Mouse (Mus musculus) midbrain, embryonic 12.5 days (tissue): ENCODE measurements around the gene Foxp3. TPM values are rescaled to one million over a fixed set of nuclear protein-coding genes. Genes with fewer than 3 reads are reported as not detected.

Experiments
- ATAC-seq: fragments of 200-750 bp; cut with Nextera tagmentation; 2 replicates; pipeline ENCODE4 v1.8.0; 2017; ENCODE audit warnings: low read depth, moderate TSS enrichment, moderate library complexity; ENCODE audit not compliant: low FRiP score
- H3K27ac ChIP-seq: fragments of 300-500 bp; sonication (generic); replicated peaks from 2 replicates; pipeline ENCODE4 v1.5.1; 2016; ENCODE audit warnings: mild to moderate bottlenecking
- H3K27me3 ChIP-seq: fragments of 300-500 bp; sonication (generic); 2 replicates; pipeline ENCODE4 v1.6.1; 2016; ENCODE audit warnings: mild to moderate bottlenecking
- H3K36me3 ChIP-seq: fragments of 300-500 bp; sonication (generic); 2 replicates; pipeline ENCODE4 v1.6.1; 2016
- H3K4me1 ChIP-seq: fragments of 300-500 bp; sonication (generic); 2 replicates; pipeline ENCODE4 v1.6.1; 2016
- H3K4me2 ChIP-seq: fragments of 300-500 bp; sonication (generic); replicated peaks from 2 replicates; pipeline ENCODE4 v1.6.1; 2016; ENCODE audit warnings: mild to moderate bottlenecking, moderate library complexity
- H3K4me3 ChIP-seq: fragments of 300-500 bp; sonication (generic); 2 replicates; pipeline ENCODE4 v1.5.1; 2016; ENCODE audit warnings: mild to moderate bottlenecking
- H3K9ac ChIP-seq: fragments of 300-500 bp; sonication (generic); replicated peaks from 2 replicates; pipeline ENCODE4 v1.6.1; 2016; ENCODE audit warnings: mild to moderate bottlenecking, moderate library complexity
- H3K9me3 ChIP-seq: fragments of 300-500 bp; sonication (generic); 2 replicates; pipeline ENCODE4 v1.6.1; 2016; ENCODE audit warnings: mild to moderate bottlenecking
- whole genome bisulfite sequencing: fragments of 180-500 bp; shearing (Covaris S2); methylation state at CpG from one replicate; pipeline ENCODE4 v1.1.7; 2016; 5-methylcytosine and 5-hydroxymethylcytosine counted together
- polyA plus RNA-seq: library from polyadenylated mRNA; unstranded; fragments of >200 nt; fragmentation: Nextera tagmentation; extraction: Ambion mirVana; gene quantifications from 2 replicates; pipeline ENCODE4 v1.2.1, GENCODE M21; 2016

Gene Foxp3
- 0.09 and 0.13 TPM in 2 replicates for polyA plus RNA-seq

- 39% methylated on average over 44 of the region's 72 CpGs for WGBS
- ATAC-seq: peak; percentile 76; the same call in 1 of the 2 replicates
- Histone ChIP-seq H3K27me3 (no peaks in the 10 kb centered on the region), H3K9ac (peak within 1 kb of the TSS; percentile 69), H3K4me1 (peaks cover 13% of the 10 kb centered on the region), H3K27ac (peak within 1 kb of the TSS; percentile 88), H3K4me3 (peak within 1 kb of the TSS; percentile 67), H3K4me2 (peak within 1 kb of the TSS; percentile 62), H3K36me3 (no peaks in the 10 kb centered on the region), H3K9me3 (no peaks in the 10 kb centered on the region)
Observed at GRCm38 (mm10) chrX:7573176-7574086, at the start of gene Foxp3. Gene Foxp3 (plus strand): TSS chrX:7573644.

- Histone ChIP-seq H3K36me3 (no peaks in the 10 kb centered on the region), H3K9ac (no peak overlapping the region), H3K27ac (no peak overlapping the region), H3K9me3 (no peaks in the 10 kb centered on the region), H3K4me2 (no peak overlapping the region), H3K27me3 (no peaks in the 10 kb centered on the region), H3K4me3 (no peak overlapping the region), H3K4me1 (peaks cover 3% of the 10 kb centered on the region; the same call in 1 of the 2 replicates)
- no peak for ATAC-seq
- WGBS: 34% methylated on average over 3 of the region's 3 CpGs
Observed at GRCm38 (mm10) chrX:7524961-7525360, 48.5 kb upstream of the Foxp3 start.

GRCm38 (mm10) chrX:7553474-7553873, 20.0 kb upstream of the Foxp3 start:
- no peak overlapping the region for H3K4me2 ChIP-seq
- no peaks in the 10 kb centered on the region for H3K9me3 ChIP-seq
- H3K27ac ChIP-seq: no peak overlapping the region
- no peaks in the 10 kb centered on the region for H3K4me1 ChIP-seq
- 90% methylated on average over 4 of the region's 4 CpGs for WGBS
- no peaks in the 10 kb centered on the region for H3K36me3 ChIP-seq
- H3K27me3 ChIP-seq: no peaks in the 10 kb centered on the region
- no peak for ATAC-seq
- H3K9ac ChIP-seq: no peak overlapping the region
- H3K4me3 ChIP-seq: no peak overlapping the region

GRCm38 (mm10) chrX:7563076-7563475, 10.4 kb upstream of the Foxp3 start:
- H3K4me2 ChIP-seq: no peak overlapping the region
- H3K36me3 ChIP-seq: no peaks in the 10 kb centered on the region
- no peak overlapping the region for H3K4me3 ChIP-seq
- no peaks in the 10 kb centered on the region for H3K9me3 ChIP-seq
- H3K27me3 ChIP-seq: no peaks in the 10 kb centered on the region
- H3K9ac ChIP-seq: no peak overlapping the region
- no peak for ATAC-seq
- H3K27ac ChIP-seq: no peak overlapping the region
- H3K4me1 ChIP-seq: no peaks in the 10 kb centered on the region
- WGBS: 25% methylated on average over 2 of the region's 2 CpGs

- Histone ChIP-seq H3K4me1 (0 out of 2 replicates have a peak, but pooled peaks cover 3% of the 10 kb centered on the region), H3K9me3 (no peaks in the 10 kb centered on the region), H3K4me2 (no peak overlapping the region), H3K27ac (no peak overlapping the region), H3K4me3 (no peak overlapping the region), H3K9ac (no peak overlapping the region), H3K27me3 (no peaks in the 10 kb centered on the region), H3K36me3 (no peaks in the 10 kb centered on the region)
- 93% methylated on average over 6 of the region's 6 CpGs for WGBS
- no peak for ATAC-seq
Observed at GRCm38 (mm10) chrX:7566352-7566751, 7.1 kb upstream of the Foxp3 start.

GRCm38 (mm10) chrX:7567491-7567890, 6.0 kb upstream of the Foxp3 start:
- Histone ChIP-seq H3K4me1 (peaks cover 6% of the 10 kb centered on the region; the same call in 1 of the 2 replicates), H3K9me3 (no peaks in the 10 kb centered on the region), H3K27me3 (no peaks in the 10 kb centered on the region), H3K27ac (no peak overlapping the region), H3K9ac (no peak overlapping the region), H3K4me3 (no peak overlapping the region), H3K36me3 (no peaks in the 10 kb centered on the region), H3K4me2 (no peak overlapping the region)
- 78% methylated on average over 9 of the region's 9 CpGs for WGBS
- no peak for ATAC-seq

- no peak for ATAC-seq
- H3K4me3 ChIP-seq: no peak overlapping the region
- H3K9ac ChIP-seq: no peak overlapping the region
- peaks cover 13% of the 10 kb centered on the region for H3K4me1 ChIP-seq
- 66% methylated on average over 7 of the region's 7 CpGs for WGBS
- H3K9me3 ChIP-seq: no peaks in the 10 kb centered on the region
- H3K27ac ChIP-seq: no peak overlapping the region
- no peaks in the 10 kb centered on the region for H3K36me3 ChIP-seq
- no peaks in the 10 kb centered on the region for H3K27me3 ChIP-seq
- no peak overlapping the region for H3K4me2 ChIP-seq
Observed at GRCm38 (mm10) chrX:7570481-7571175, 2.8 kb upstream of the Foxp3 start.

GRCm38 (mm10) chrX:7571565-7572136, 1.8 kb upstream of the Foxp3 start:
- WGBS: 90% methylated on average over 9 of the region's 9 CpGs

GRCm38 (mm10) chrX:7572466-7572865, 978 bp upstream of the Foxp3 start:
- Histone ChIP-seq H3K4me3 (no peak overlapping the region), H3K9me3 (no peaks in the 10 kb centered on the region), H3K4me1 (peaks cover 13% of the 10 kb centered on the region), H3K27me3 (no peaks in the 10 kb centered on the region), H3K36me3 (no peaks in the 10 kb centered on the region), H3K27ac (no peak overlapping the region), H3K4me2 (peak overlapping the region; percentile 62), H3K9ac (no peak overlapping the region)
- 90% methylated on average over 10 of the region's 10 CpGs for WGBS
- no peak for ATAC-seq

More at GRCm38 (mm10) chrX:7571565-7572136, 1.8 kb upstream of the Foxp3 start:
- Histone ChIP-seq H3K4me2 (no peak overlapping the region), H3K9ac (no peak overlapping the region), H3K27me3 (no peaks in the 10 kb centered on the region), H3K4me1 (peaks cover 13% of the 10 kb centered on the region), H3K36me3 (no peaks in the 10 kb centered on the region), H3K4me3 (no peak overlapping the region), H3K27ac (no peak overlapping the region), H3K9me3 (no peaks in the 10 kb centered on the region)
- no peak for ATAC-seq

- Histone ChIP-seq H3K27ac (peak within 1 kb of the TSS; percentile 88), H3K4me3 (peak within 1 kb of the TSS; percentile 67), H3K4me2 (peak within 1 kb of the TSS; percentile 62), H3K9ac (peak within 1 kb of the TSS; percentile 69), H3K36me3 (no peaks in the 10 kb centered on the region), H3K27me3 (no peaks in the 10 kb centered on the region), H3K4me1 (peaks cover 13% of the 10 kb centered on the region), H3K9me3 (no peaks in the 10 kb centered on the region)
- ATAC-seq: peak; percentile 99
- 20% methylated on average over 63 of the region's 65 CpGs for WGBS
Observed at GRCm38 (mm10) chrX:7574087-7574884, 842 bp downstream of the Foxp3 start, which contains the start of gene Ppp1r3f. Gene Ppp1r3f (minus strand): TSS chrX:7574283.

- H3K36me3 ChIP-seq: no peaks in the 10 kb centered on the region
- peak overlapping the region; percentile 50 for H3K4me2 ChIP-seq
- H3K9me3 ChIP-seq: no peaks in the 10 kb centered on the region
- peak overlapping the region; percentile 71 for H3K27ac ChIP-seq
- no peak for ATAC-seq
- no peak overlapping the region for H3K9ac ChIP-seq
- WGBS: 35% methylated on average over 5 of the region's 6 CpGs
- H3K4me3 ChIP-seq: peak overlapping the region; percentile 67
- H3K4me1 ChIP-seq: peaks cover 13% of the 10 kb centered on the region
- no peaks in the 10 kb centered on the region for H3K27me3 ChIP-seq
Observed at GRCm38 (mm10) chrX:7574885-7575231, 1.4 kb downstream of the Foxp3 start.
